Mouse (Mus musculus): ENCODE measurements around the gene Lnx1.
A peak's percentile ranks its signal among the peaks of the same experiment; 100 is the strongest.

Gene Lnx1

GRCm38 (mm10) chr5:74702766-74703165 lies at the start of gene Lnx1:
Gene Lnx1 (minus strand): TSS chr5:74702912.
- no peak for TF ChIP-seq GATA4 (IDR thresholded peaks at IDR 0.05; ENCODE audit: insufficient replicate concordance, low read length)

- TF ChIP-seq GATA4 (IDR thresholded peaks at IDR 0.05; ENCODE audit: insufficient replicate concordance, low read length) = no peak
These were observed 47.8 kb upstream of the Lnx1 start for GRCm38 (mm10) chr5:74750501-74750900.

GRCm38 (mm10) chr5:74747476-74747875 lies 44.8 kb upstream of the Lnx1 start:
- TF ChIP-seq GATA4 (IDR thresholded peaks at IDR 0.05; ENCODE audit: insufficient replicate concordance, low read length) = no peak

- TF ChIP-seq GATA4 (IDR thresholded peaks at IDR 0.05; ENCODE audit: insufficient replicate concordance, low read length) = no peak
These were observed 38.2 kb upstream of the Lnx1 start for GRCm38 (mm10) chr5:74740951-74741350.

- no peak for TF ChIP-seq GATA4 (IDR thresholded peaks at IDR 0.05; ENCODE audit: insufficient replicate concordance, low read length)
These were observed 36.7 kb upstream of the Lnx1 start for GRCm38 (mm10) chr5:74739435-74739834.

- TF ChIP-seq GATA4 (IDR thresholded peaks at IDR 0.05; ENCODE audit: insufficient replicate concordance, low read length) = no peak
These were observed 35.6 kb upstream of the Lnx1 start for GRCm38 (mm10) chr5:74738312-74738711.

GRCm38 (mm10) chr5:74733885-74734558 lies 31.3 kb upstream of the Lnx1 start:
- no peak for TF ChIP-seq GATA4 (IDR thresholded peaks at IDR 0.05; ENCODE audit: insufficient replicate concordance, low read length)

GRCm38 (mm10) chr5:74732613-74733012 lies 29.9 kb upstream of the Lnx1 start:
- TF ChIP-seq GATA4 (IDR thresholded peaks at IDR 0.05; ENCODE audit: insufficient replicate concordance, low read length) = no peak

- no peak for TF ChIP-seq GATA4 (IDR thresholded peaks at IDR 0.05; ENCODE audit: insufficient replicate concordance, low read length)
These were observed 27.9 kb upstream of the Lnx1 start for GRCm38 (mm10) chr5:74730601-74731000.

GRCm38 (mm10) chr5:74729567-74729966 lies 26.9 kb upstream of the Lnx1 start:
- TF ChIP-seq GATA4 (IDR thresholded peaks at IDR 0.05; ENCODE audit: insufficient replicate concordance, low read length) = peak; percentile 45; the same call in 1 of the 2 replicates

- no peak for TF ChIP-seq GATA4 (IDR thresholded peaks at IDR 0.05; ENCODE audit: insufficient replicate concordance, low read length)
These were observed 25.5 kb upstream of the Lnx1 start for GRCm38 (mm10) chr5:74728186-74728585.

- no peak for TF ChIP-seq GATA4 (IDR thresholded peaks at IDR 0.05; ENCODE audit: insufficient replicate concordance, low read length)
These were observed 24.6 kb upstream of the Lnx1 start for GRCm38 (mm10) chr5:74727319-74727718.

GRCm38 (mm10) chr5:74725541-74725940 lies 22.8 kb upstream of the Lnx1 start:
- no peak for TF ChIP-seq GATA4 (IDR thresholded peaks at IDR 0.05; ENCODE audit: insufficient replicate concordance, low read length)

GRCm38 (mm10) chr5:74721816-74722215 lies 19.1 kb upstream of the Lnx1 start:
- TF ChIP-seq GATA4 (IDR thresholded peaks at IDR 0.05; ENCODE audit: insufficient replicate concordance, low read length) = no peak

GRCm38 (mm10) chr5:74720661-74721060 lies 17.9 kb upstream of the Lnx1 start:
- TF ChIP-seq GATA4 (IDR thresholded peaks at IDR 0.05; ENCODE audit: insufficient replicate concordance, low read length) = no peak

- TF ChIP-seq GATA4 (IDR thresholded peaks at IDR 0.05; ENCODE audit: insufficient replicate concordance, low read length) = no peak
These were observed 13.5 kb upstream of the Lnx1 start for GRCm38 (mm10) chr5:74716165-74716564.

- no peak for TF ChIP-seq GATA4 (IDR thresholded peaks at IDR 0.05; ENCODE audit: insufficient replicate concordance, low read length)
These were observed 10.1 kb upstream of the Lnx1 start for GRCm38 (mm10) chr5:74712811-74713210.

All from liver, adult (tissue).